Mouse (Mus musculus): Measurements from ENCODE around the gene Pappa2.
A peak's percentile ranks its signal among the peaks of the same experiment; 100 is the strongest.

Gene Pappa2

GRCm38 (mm10) chr1:158853936-158854882 is 126.1 kb downstream of the Pappa2 start:
- DNase-seq (ENCODE audit: low read depth, low spot score) = no peak
- Histone ChIP-seq H3K36me3 (ENCODE audit: control insufficient read depth, insufficient read depth, low read length, poor library complexity, severe bottlenecking) (no peaks in the 10 kb centered on the region), H3K27me3 (ENCODE audit: control insufficient read depth, insufficient read depth, low read length, poor library complexity, severe bottlenecking) (no peaks in the 10 kb centered on the region)

- DNase-seq (ENCODE audit: low read depth, low spot score) = no peak
- no peaks in the 10 kb centered on the region for H3K27me3 ChIP-seq (ENCODE audit: control insufficient read depth, insufficient read depth, low read length, poor library complexity, severe bottlenecking)
- no peaks in the 10 kb centered on the region for H3K36me3 ChIP-seq (ENCODE audit: control insufficient read depth, insufficient read depth, low read length, poor library complexity, severe bottlenecking)
Measured at GRCm38 (mm10) chr1:158852836-158853567, 127.3 kb downstream of the Pappa2 start.

GRCm38 (mm10) chr1:158850459-158850858 is 129.8 kb downstream of the Pappa2 start:
- H3K36me3 ChIP-seq (ENCODE audit: control insufficient read depth, insufficient read depth, low read length, poor library complexity, severe bottlenecking) = no peaks in the 10 kb centered on the region
- DNase-seq (ENCODE audit: low read depth, low spot score) = no peak
- H3K27me3 ChIP-seq (ENCODE audit: control insufficient read depth, insufficient read depth, low read length, poor library complexity, severe bottlenecking) = no peaks in the 10 kb centered on the region

GRCm38 (mm10) chr1:158844604-158845003 is 135.7 kb downstream of the Pappa2 start:
- Histone ChIP-seq H3K36me3 (ENCODE audit: control insufficient read depth, insufficient read depth, low read length, poor library complexity, severe bottlenecking) (no peaks in the 10 kb centered on the region), H3K27me3 (ENCODE audit: control insufficient read depth, insufficient read depth, low read length, poor library complexity, severe bottlenecking) (no peaks in the 10 kb centered on the region)
- DNase-seq (ENCODE audit: low read depth, low spot score) = no peak

- Histone ChIP-seq H3K36me3 (ENCODE audit: control insufficient read depth, insufficient read depth, low read length, poor library complexity, severe bottlenecking) (no peaks in the 10 kb centered on the region), H3K27me3 (ENCODE audit: control insufficient read depth, insufficient read depth, low read length, poor library complexity, severe bottlenecking) (no peaks in the 10 kb centered on the region; the same call in 1 of the 2 replicates)
- DNase-seq (ENCODE audit: low read depth, low spot score) = no peak
Measured at GRCm38 (mm10) chr1:158837151-158837550, 143.1 kb downstream of the Pappa2 start.

- Histone ChIP-seq H3K36me3 (ENCODE audit: control insufficient read depth, insufficient read depth, low read length, poor library complexity, severe bottlenecking) (no peaks in the 10 kb centered on the region), H3K27me3 (ENCODE audit: control insufficient read depth, insufficient read depth, low read length, poor library complexity, severe bottlenecking) (no peaks in the 10 kb centered on the region; the same call in 1 of the 2 replicates)
- DNase-seq (ENCODE audit: low read depth, low spot score) = no peak
Measured at GRCm38 (mm10) chr1:158830152-158830551, 150.1 kb downstream of the Pappa2 start.

GRCm38 (mm10) chr1:158827931-158828330 is 152.4 kb downstream of the Pappa2 start:
- DNase-seq (ENCODE audit: low read depth, low spot score) = no peak
- no peaks in the 10 kb centered on the region for H3K27me3 ChIP-seq (ENCODE audit: control insufficient read depth, insufficient read depth, low read length, poor library complexity, severe bottlenecking)
- H3K36me3 ChIP-seq (ENCODE audit: control insufficient read depth, insufficient read depth, low read length, poor library complexity, severe bottlenecking) = no peaks in the 10 kb centered on the region

- Histone ChIP-seq H3K36me3 (ENCODE audit: control insufficient read depth, insufficient read depth, low read length, poor library complexity, severe bottlenecking) (no peaks in the 10 kb centered on the region), H3K27me3 (ENCODE audit: control insufficient read depth, insufficient read depth, low read length, poor library complexity, severe bottlenecking) (no peaks in the 10 kb centered on the region)
- no peak for DNase-seq (ENCODE audit: low read depth, low spot score)
Measured at GRCm38 (mm10) chr1:158819676-158820075, 160.6 kb downstream of the Pappa2 start.

- H3K27me3 ChIP-seq (ENCODE audit: control insufficient read depth, insufficient read depth, low read length, poor library complexity, severe bottlenecking) = no peaks in the 10 kb centered on the region
Measured at GRCm38 (mm10) chr1:158816479-158816878, 163.8 kb downstream of the Pappa2 start.

GRCm38 (mm10) chr1:158811887-158812286 is 168.4 kb downstream of the Pappa2 start:
- Histone ChIP-seq H3K27me3 (ENCODE audit: control insufficient read depth, insufficient read depth, low read length, poor library complexity, severe bottlenecking) (no peaks in the 10 kb centered on the region), H3K36me3 (ENCODE audit: control insufficient read depth, insufficient read depth, low read length, poor library complexity, severe bottlenecking) (no peaks in the 10 kb centered on the region)
- no peak for DNase-seq (ENCODE audit: low read depth, low spot score)

More at GRCm38 (mm10) chr1:158816479-158816878, 163.8 kb downstream of the Pappa2 start:
- no peaks in the 10 kb centered on the region for H3K36me3 ChIP-seq (ENCODE audit: control insufficient read depth, insufficient read depth, low read length, poor library complexity, severe bottlenecking)
- DNase-seq (ENCODE audit: low read depth, low spot score) = no peak

GRCm38 (mm10) chr1:158775486-158775885 is 204.8 kb downstream of the Pappa2 start:
- H3K27me3 ChIP-seq (ENCODE audit: control insufficient read depth, insufficient read depth, low read length, poor library complexity, severe bottlenecking) = no peaks in the 10 kb centered on the region
- no peaks in the 10 kb centered on the region for H3K36me3 ChIP-seq (ENCODE audit: control insufficient read depth, insufficient read depth, low read length, poor library complexity, severe bottlenecking)
- DNase-seq (ENCODE audit: low read depth, low spot score) = no peak

- no peak for DNase-seq (ENCODE audit: low read depth, low spot score)
- Histone ChIP-seq H3K27me3 (ENCODE audit: control insufficient read depth, insufficient read depth, low read length, poor library complexity, severe bottlenecking) (no peaks in the 10 kb centered on the region), H3K36me3 (ENCODE audit: control insufficient read depth, insufficient read depth, low read length, poor library complexity, severe bottlenecking) (no peaks in the 10 kb centered on the region)
Measured at GRCm38 (mm10) chr1:158773102-158773501, 207.2 kb downstream of the Pappa2 start.

- no peak for DNase-seq (ENCODE audit: low read depth, low spot score)
- Histone ChIP-seq H3K36me3 (ENCODE audit: control insufficient read depth, insufficient read depth, low read length, poor library complexity, severe bottlenecking) (no peaks in the 10 kb centered on the region), H3K27me3 (ENCODE audit: control insufficient read depth, insufficient read depth, low read length, poor library complexity, severe bottlenecking) (no peaks in the 10 kb centered on the region)
Measured at GRCm38 (mm10) chr1:158770756-158771155, 209.5 kb downstream of the Pappa2 start.

- no peak for DNase-seq (ENCODE audit: low read depth, low spot score)
- no peaks in the 10 kb centered on the region for H3K36me3 ChIP-seq (ENCODE audit: control insufficient read depth, insufficient read depth, low read length, poor library complexity, severe bottlenecking)
- no peaks in the 10 kb centered on the region for H3K27me3 ChIP-seq (ENCODE audit: control insufficient read depth, insufficient read depth, low read length, poor library complexity, severe bottlenecking)
Measured at GRCm38 (mm10) chr1:158770036-158770655, 210.1 kb downstream of the Pappa2 start.

GRCm38 (mm10) chr1:158765842-158766241 is 214.4 kb downstream of the Pappa2 start:
- DNase-seq (ENCODE audit: low read depth, low spot score) = peak; percentile 5
- no peaks in the 10 kb centered on the region for H3K27me3 ChIP-seq (ENCODE audit: control insufficient read depth, insufficient read depth, low read length, poor library complexity, severe bottlenecking)
- H3K36me3 ChIP-seq (ENCODE audit: control insufficient read depth, insufficient read depth, low read length, poor library complexity, severe bottlenecking) = no peaks in the 10 kb centered on the region

Measured in splenic B cell, adult 2 months (primary cell).